18 mouse cellular contexts compared by ENCODE assay signal in the genomic region with DNA sequence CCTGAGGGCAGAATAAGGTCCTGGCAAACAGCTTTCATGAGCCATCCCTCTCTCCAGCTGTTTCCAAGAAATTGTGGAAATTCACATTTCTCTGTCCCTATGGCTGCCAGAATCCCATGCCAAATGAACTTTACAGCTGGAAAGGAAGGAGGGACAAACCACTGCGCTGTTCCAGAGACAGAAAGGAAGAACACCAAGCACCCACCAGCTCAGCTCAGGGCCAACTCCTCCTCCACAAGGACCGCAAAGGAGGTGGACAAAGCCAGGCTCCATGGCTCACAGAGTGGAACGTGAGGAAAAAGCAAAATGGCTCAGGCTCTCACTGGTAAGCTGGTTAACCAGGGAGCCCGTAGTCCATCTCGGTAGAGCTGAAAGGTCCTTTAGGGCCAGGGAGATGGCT.
DNase-seq lines count a peak whose midpoint lies in the region; ATAC-seq and TF ChIP-seq lines count a peak whose summit lies in the region.
"Had no signal": no experiment of that assay in that cellular context is flagged by ENCODE, and none has a peak within 500 bp of the region (broad histone marks: within the 10 kb centered on the region; RNA-seq: fewer than 3 reads in every experiment).

No protein-coding gene starts in this region.

- peak; percentile 97 for DNase-seq in heart, adult 11 months
- peak; percentile 26 for DNase-seq in lung, embryonic 14.5 days
- DNase-seq in lung, adult 2 months: no peak
- peak; percentile 24 for DNase-seq in gastrocnemius, postnatal 10 days
- no peak for DNase-seq in Muller cell, postnatal 12 days (ENCODE audit: inconsistent ontology term)
- no peak for DNase-seq in embryo, embryonic 10 days (ENCODE audit: low spot score)
- DNase-seq: adrenal gland, adult 8-10 months; cerebellum, postnatal 25 days; layer of hippocampus, postnatal 36 days; left cerebral cortex, postnatal 4 days; midbrain, embryonic 14.5 days; right cerebral cortex, postnatal 14 days had no signal

- H3K4me2 ChIP-seq in heart, embryonic 12.5 days: no peak overlapping the region
- H3K4me2 ChIP-seq in lung, embryonic 14.5 days: no peak overlapping the region
- no peak overlapping the region for H3K4me2 ChIP-seq in limb, embryonic 15.5 days
- H3K4me2 ChIP-seq: embryonic facial prominence, embryonic 13.5 days; forebrain, embryonic 12.5 days had no signal

- H3K9ac ChIP-seq in heart, embryonic 12.5 days: no peak overlapping the region
- no peak overlapping the region for H3K9ac ChIP-seq in lung, embryonic 14.5 days
- H3K9ac ChIP-seq in limb, embryonic 15.5 days: no peak overlapping the region
- H3K9ac ChIP-seq: embryonic facial prominence, embryonic 13.5 days; forebrain, embryonic 12.5 days had no signal

- no peaks in the 10 kb centered on the region for H3K9me3 ChIP-seq in heart, embryonic 12.5 days (replicated peaks)
- H3K9me3 ChIP-seq in lung, embryonic 14.5 days (ENCODE audit: low read depth, low read length): no peaks in the 10 kb centered on the region
- H3K9me3 ChIP-seq in limb, embryonic 15.5 days: no peaks in the 10 kb centered on the region
- H3K9me3 ChIP-seq: embryonic facial prominence, embryonic 13.5 days; forebrain, embryonic 12.5 days had no signal

- no peak for TF ChIP-seq CTCF in lung, embryonic 14.5 days (IDR thresholded peaks at IDR 0.05; ENCODE audit: low read depth)
- no peak for TF ChIP-seq CTCF in lung, adult 2 months (IDR thresholded peaks at IDR 0.05; ENCODE audit: insufficient read depth, low read length)

- 82% methylated on average over 5 of the region's 5 CpGs for WGBS in heart, embryonic 12.5 days
- 84% methylated on average over 5 of the region's 5 CpGs for WGBS in lung, embryonic 14.5 days
- 69% methylated on average over 5 of the region's 5 CpGs for WGBS in lung, adult 2 months
- WGBS in limb, embryonic 15.5 days: 64% methylated on average over 5 of the region's 5 CpGs

- no peak overlapping the region for H3K27ac ChIP-seq in heart, embryonic 12.5 days (ENCODE audit: poor library complexity, severe bottlenecking)
- H3K27ac ChIP-seq in lung, embryonic 14.5 days (ENCODE audit: low read depth): no peak overlapping the region
- H3K27ac ChIP-seq in limb, embryonic 15.5 days: peak overlapping the region; percentile 77
- H3K27ac ChIP-seq: embryonic facial prominence, embryonic 13.5 days; forebrain, embryonic 12.5 days; macrophage had no signal

- H3K36me3 ChIP-seq in heart, embryonic 12.5 days: no peaks in the 10 kb centered on the region
- H3K36me3 ChIP-seq in lung, embryonic 14.5 days (ENCODE audit: insufficient read depth): no peaks in the 10 kb centered on the region
- H3K36me3 ChIP-seq in limb, embryonic 15.5 days: no peaks in the 10 kb centered on the region
- H3K36me3 ChIP-seq: embryonic facial prominence, embryonic 13.5 days had no signal

- H3K4me1 ChIP-seq in heart, embryonic 12.5 days (replicated peaks): peaks cover 21% of the 10 kb centered on the region
- peaks cover 9% of the 10 kb centered on the region for H3K4me1 ChIP-seq in lung, embryonic 14.5 days (ENCODE audit: insufficient read depth)
- H3K4me1 ChIP-seq in lung, adult 2 months (ENCODE audit: control insufficient read depth, insufficient read depth, low read length): peaks cover 10% of the 10 kb centered on the region
- peaks cover 46% of the 10 kb centered on the region for H3K4me1 ChIP-seq in limb, embryonic 15.5 days

- H3K27me3 ChIP-seq in heart, embryonic 12.5 days (replicated peaks): no peaks in the 10 kb centered on the region
- no peaks in the 10 kb centered on the region for H3K27me3 ChIP-seq in lung, embryonic 14.5 days (ENCODE audit: insufficient read depth, low read length)
- H3K27me3 ChIP-seq in limb, embryonic 15.5 days: no peaks in the 10 kb centered on the region
- H3K27me3 ChIP-seq: embryonic facial prominence, embryonic 13.5 days; forebrain, embryonic 12.5 days had no signal

- ATAC-seq in heart, embryonic 12.5 days (ENCODE audit: insufficient number of reproducible peaks, low FRiP score): no peak
- ATAC-seq in lung, embryonic 14.5 days (ENCODE audit: insufficient read depth): no peak
- ATAC-seq in limb, embryonic 15.5 days (ENCODE audit: insufficient number of reproducible peaks, low FRiP score, low TSS enrichment, low read depth): no peak
- ATAC-seq: hindbrain, embryonic 16.5 days had no signal

- TF ChIP-seq POLR2A in lung, adult 2 months (IDR thresholded peaks at IDR 0.05; ENCODE audit: borderline replicate concordance, extremely low read depth, low read depth, low read length): no peak

- H3K4me3 ChIP-seq in heart, embryonic 12.5 days: no peak overlapping the region
- H3K4me3 ChIP-seq in lung, embryonic 14.5 days (ENCODE audit: low read depth, low read length): no peak overlapping the region
- no peak overlapping the region for H3K4me3 ChIP-seq in lung, adult 2 months (replicated peaks; ENCODE audit: extremely low read depth, low read depth, low read length)
- H3K4me3 ChIP-seq in limb, embryonic 15.5 days: no peak overlapping the region
- H3K4me3 ChIP-seq: embryonic facial prominence, embryonic 13.5 days; forebrain, embryonic 12.5 days had no signal

Comparison
In these comparisons a context has a peak if more than half of its experiments do, and no peak if none do; other contexts are left out.
1. DNase-seq: peak in heart, adult 11 months (single experiment), lung, embryonic 14.5 days (single experiment) and gastrocnemius, postnatal 10 days (single experiment); none in lung, adult 2 months (single experiment), Muller cell, postnatal 12 days (single experiment) and embryo, embryonic 10 days (single experiment).